Mouse (Mus musculus): ENCODE measurements around the gene Olfr1410.

- TF ChIP-seq CTCF (IDR thresholded peaks at IDR 0.05; ENCODE audit: low read depth): no peak
- TF ChIP-seq EP300 (optimal IDR thresholded peaks at IDR 0.05): no peak
Measured at GRCm38 (mm10) chr1:92640393-92640792, 34.8 kb downstream of the Olfr1410 start.
